Mouse (Mus musculus) ES-Bruce4 (cell line): Measurements from ENCODE around the gene Morn3. TPM values are rescaled to one million over a fixed set of nuclear protein-coding genes. Genes with fewer than 3 reads are reported as not detected.

Experiments used
- H3K27ac ChIP-seq: 2 replicates; pipeline ENCODE4 v1.5.1; 2012; ENCODE audit warnings: low read length, inconsistent platforms; ENCODE audit not compliant: insufficient read depth
- H3K27me3 ChIP-seq: 2 replicates; pipeline ENCODE4 v1.6.1; 2012; ENCODE audit warnings: mild to moderate bottlenecking, low read length, inconsistent platforms; ENCODE audit not compliant: control insufficient read depth, poor library complexity, insufficient read depth, severe bottlenecking
- H3K36me3 ChIP-seq: 2 replicates; pipeline ENCODE4 v1.6.1; 2012; ENCODE audit warnings: inconsistent platforms, mild to moderate bottlenecking, low read length, moderate library complexity; ENCODE audit not compliant: control insufficient read depth, poor library complexity, insufficient read depth, severe bottlenecking
- H3K4me1 ChIP-seq: one replicate; pipeline ENCODE4 v1.8.1; 2011; ENCODE audit warnings: low read length; ENCODE audit not compliant: control insufficient read depth, insufficient read depth
- H3K4me3 ChIP-seq: 2 replicates; pipeline ENCODE4 v1.5.1; 2011; ENCODE audit warnings: low read depth, mild to moderate bottlenecking, low read length
- H3K9ac ChIP-seq: 2 replicates; pipeline ENCODE4 v1.6.1; 2012; ENCODE audit warnings: low read depth, mild to moderate bottlenecking, inconsistent platforms; ENCODE audit not compliant: poor library complexity, severe bottlenecking
- H3K9me3 ChIP-seq: replicated peaks from 2 replicates; pipeline ENCODE4 v1.6.1; 2012; ENCODE audit warnings: mild to moderate bottlenecking, low read length, inconsistent platforms; ENCODE audit not compliant: control insufficient read depth, poor library complexity, insufficient read depth, severe bottlenecking
- CTCF ChIP-seq: IDR thresholded peaks from one replicate; pipeline ENCODE4 v1.8.1; 2011; ENCODE audit warnings: low read depth, low read length
- EP300 ChIP-seq: IDR thresholded peaks from 2 replicates; pipeline ENCODE4 v1.6.1; 2011; ENCODE audit warnings: low read depth, low read length; ENCODE audit not compliant: insufficient read depth
- POLR2A ChIP-seq: IDR thresholded peaks from one replicate; pipeline ENCODE4 v1.8.1; 2011; ENCODE audit warnings: low read length; ENCODE audit not compliant: insufficient read depth
- polyA plus RNA-seq: library from polyadenylated mRNA; stranded (reverse); fragments of >200 nt; gene quantifications from 2 replicates; pipeline ENCODE4 v1.2.4, GENCODE M21; 2011; ENCODE audit warnings: low read depth; ENCODE audit not compliant: missing spikeins, insufficient read depth, insufficient read length

Morn3 gene
- polyA plus RNA-seq, 1 experiment: not detected

- Histone ChIP-seq H3K9ac (no peak overlapping the region), H3K4me3 (no peak overlapping the region), H3K27me3 (no peaks in the 10 kb centered on the region), H3K9me3 (no peaks in the 10 kb centered on the region), H3K4me1 (no peaks in the 10 kb centered on the region), H3K27ac (no peak overlapping the region), H3K36me3 (no peaks in the 10 kb centered on the region)
- TF ChIP-seq POLR2A: no peak
- TF ChIP-seq CTCF: no peak
- no peak for TF ChIP-seq EP300
Observed at GRCm38 (mm10) chr5:123050918-123051317, 4.1 kb upstream of the Morn3 start.

- no peaks in the 10 kb centered on the region for H3K9me3 ChIP-seq
- no peak for TF ChIP-seq POLR2A
- TF ChIP-seq EP300: no peak
- no peak for TF ChIP-seq CTCF
- H3K27ac ChIP-seq: 0 out of 2 replicates have a peak overlapping the region, but pooled peaks have one; percentile 5
Observed at GRCm38 (mm10) chr5:123049271-123049670, 2.5 kb upstream of the Morn3 start.

GRCm38 (mm10) chr5:123045561-123046295, 1.1 kb downstream of the Morn3 start:
- Histone ChIP-seq H3K36me3 (no peaks in the 10 kb centered on the region), H3K9ac (no peak overlapping the region), H3K9me3 (no peaks in the 10 kb centered on the region), H3K27me3 (no peaks in the 10 kb centered on the region), H3K27ac (0 out of 2 replicates have a peak overlapping the region, but pooled peaks have one; percentile 15), H3K4me3 (no peak overlapping the region), H3K4me1 (peaks cover 3% of the 10 kb centered on the region)
- no peak for TF ChIP-seq POLR2A
- TF ChIP-seq CTCF: peak; percentile 57
- TF ChIP-seq EP300: no peak

More at GRCm38 (mm10) chr5:123049271-123049670, 2.5 kb upstream of the Morn3 start:
- Histone ChIP-seq H3K27me3 (no peaks in the 10 kb centered on the region), H3K9ac (peak overlapping the region; percentile 62), H3K4me3 (peak overlapping the region; percentile 67), H3K36me3 (no peaks in the 10 kb centered on the region), H3K4me1 (no peaks in the 10 kb centered on the region)

- Histone ChIP-seq H3K27ac (no peak overlapping the region), H3K9me3 (no peaks in the 10 kb centered on the region), H3K4me3 (no peak overlapping the region), H3K9ac (no peak overlapping the region), H3K4me1 (peaks cover 5% of the 10 kb centered on the region), H3K36me3 (no peaks in the 10 kb centered on the region), H3K27me3 (no peaks in the 10 kb centered on the region)
- TF ChIP-seq CTCF (peak; percentile 69), POLR2A (no peak)
Observed at GRCm38 (mm10) chr5:123043856-123044255, 3.0 kb downstream of the Morn3 start.

- Histone ChIP-seq H3K9me3 (no peaks in the 10 kb centered on the region), H3K36me3 (no peaks in the 10 kb centered on the region), H3K27ac (peak overlapping the region; percentile 22), H3K9ac (peak overlapping the region; percentile 12), H3K4me3 (no peak overlapping the region), H3K27me3 (no peaks in the 10 kb centered on the region), H3K4me1 (peaks cover 10% of the 10 kb centered on the region)
- TF ChIP-seq CTCF (no peak), EP300 (no peak), POLR2A (no peak)
Observed at GRCm38 (mm10) chr5:123040796-123041195, 6.0 kb downstream of the Morn3 start.

- Histone ChIP-seq H3K27me3 (no peaks in the 10 kb centered on the region), H3K4me1 (peaks cover 10% of the 10 kb centered on the region), H3K9me3 (no peaks in the 10 kb centered on the region), H3K27ac (peak overlapping the region; percentile 85), H3K9ac (peak overlapping the region; percentile 50; the same call in 1 of the 2 replicates), H3K4me3 (peak overlapping the region; percentile 53), H3K36me3 (no peaks in the 10 kb centered on the region)
- TF ChIP-seq POLR2A (peak; percentile 75), CTCF (no peak), EP300 (peak; percentile 55; the same call in 1 of the 2 replicates)
Observed at GRCm38 (mm10) chr5:123039120-123039752, 7.6 kb downstream of the Morn3 start.
